Mouse (Mus musculus): Measurements from ENCODE around the gene Umps.

Gene Umps

GRCm38 (mm10) chr16:33954793-33955192, 12.0 kb downstream of the Umps start:
- no peak for DNase-seq

GRCm38 (mm10) chr16:33953008-33953407, 13.8 kb downstream of the Umps start:
- no peak for DNase-seq

- DNase-seq, result peak; percentile 89 to 93
Measured at GRCm38 (mm10) chr16:33950830-33951229, 16.0 kb downstream of the Umps start.

GRCm38 (mm10) chr16:33950386-33950785, 16.5 kb downstream of the Umps start:
- peak in 1 of 2 experiments; percentile 23 for DNase-seq

GRCm38 (mm10) chr16:33947664-33948571, 18.9 kb downstream of the Umps start:
- no peak for DNase-seq

- no peak for DNase-seq
Measured at GRCm38 (mm10) chr16:33946021-33946420, 20.8 kb downstream of the Umps start.

GRCm38 (mm10) chr16:33944772-33945171, 22.1 kb downstream of the Umps start:
- DNase-seq, result no peak

GRCm38 (mm10) chr16:33944126-33944525, 22.7 kb downstream of the Umps start:
- peak; percentile 63 to 68 for DNase-seq

- no peak for DNase-seq
Measured at GRCm38 (mm10) chr16:33943388-33943787, 23.4 kb downstream of the Umps start.

- peak; percentile 27 to 46 for DNase-seq
Measured at GRCm38 (mm10) chr16:33942341-33942740, 24.5 kb downstream of the Umps start.

GRCm38 (mm10) chr16:33941271-33941781, 25.5 kb downstream of the Umps start:
- peak; percentile 50 to 53 for DNase-seq

- peak; percentile 65 to 72 for DNase-seq
Measured at GRCm38 (mm10) chr16:33940095-33940494, 26.7 kb downstream of the Umps start.

GRCm38 (mm10) chr16:33939636-33940035, 27.2 kb downstream of the Umps start:
- DNase-seq, result peak in 1 of 2 experiments; percentile 39

GRCm38 (mm10) chr16:33939133-33939531, 27.7 kb downstream of the Umps start:
- DNase-seq, result peak in 1 of 2 experiments; percentile 54

- peak; percentile 53 to 64 for DNase-seq
Measured at GRCm38 (mm10) chr16:33938311-33939132, 28.3 kb downstream of the Umps start.

- DNase-seq, result peak; percentile 92 to 93
Measured at GRCm38 (mm10) chr16:33937567-33937966, 29.3 kb downstream of the Umps start.

GRCm38 (mm10) chr16:33936885-33937284, 30.0 kb downstream of the Umps start:
- DNase-seq, result no peak

GRCm38 (mm10) chr16:33935407-33935785, 31.4 kb downstream of the Umps start:
- no peak for DNase-seq

- peak in 1 of 2 experiments; percentile 57 for DNase-seq
Measured at GRCm38 (mm10) chr16:33934701-33935406, 32.0 kb downstream of the Umps start.

- peak in 1 of 2 experiments; percentile 3 for DNase-seq
Measured at GRCm38 (mm10) chr16:33933411-33933810, 33.4 kb downstream of the Umps start.

- DNase-seq, result peak in 1 of 2 experiments; percentile 16
Measured at GRCm38 (mm10) chr16:33932126-33932525, 34.7 kb downstream of the Umps start.

- DNase-seq, result no peak
Measured at GRCm38 (mm10) chr16:33931682-33932081, 35.2 kb downstream of the Umps start.

- DNase-seq, result no peak
Measured at GRCm38 (mm10) chr16:33930785-33931184, 36.1 kb downstream of the Umps start.
